Mouse (Mus musculus) bone marrow, adult 2 months (tissue): ENCODE results near the gene Olfr1472.

Experiments
- CTCF ChIP-seq: fragments of 200-500 bp; IDR thresholded peaks from 2 replicates; pipeline ENCODE4 v1.5.1; 2011; ENCODE audit warnings: low read length, control low read depth; ENCODE audit not compliant: control insufficient read depth, insufficient read depth
- POLR2A ChIP-seq: fragments of 200-500 bp; IDR thresholded peaks from 2 replicates; pipeline ENCODE4 v1.6.1; 2011; ENCODE audit warnings: low read depth, mild to moderate bottlenecking, control low read depth, low read length, borderline replicate concordance; ENCODE audit not compliant: control insufficient read depth

DNA sequence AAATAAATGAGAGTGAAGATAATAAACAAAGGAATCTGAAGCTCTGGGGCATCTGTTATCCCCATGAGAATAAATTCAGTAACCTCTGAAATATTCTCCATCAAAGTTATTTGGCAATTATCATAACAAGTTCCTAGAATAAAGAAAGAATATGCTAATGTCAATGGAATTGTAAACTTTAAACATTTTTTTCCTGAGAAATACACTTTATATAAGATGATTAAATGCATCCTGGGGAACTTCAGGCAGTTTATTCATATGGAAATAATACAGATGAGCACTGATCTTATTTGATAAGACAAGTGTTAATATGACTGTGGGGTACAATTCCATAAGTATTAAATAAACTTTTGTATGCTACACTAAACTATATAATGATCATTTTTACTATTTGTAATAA, 24.2 kb upstream of the Olfr1472 start, which contains the start of gene Olfr1475:
- no peak for TF ChIP-seq POLR2A
- no peak for TF ChIP-seq CTCF
